Mouse (Mus musculus) frontal cortex, adult (tissue): ENCODE measurements around the gene Gm10330.
"Not testable (repeated sequence)": the region's sequence is repeated elsewhere in the genome, so short reads cannot be mapped to it uniquely, and the experiment has no call there.

Experiments
- ATAC-seq: cut with Nextera tagmentation; 2 replicates; pipeline ENCODE4 v1.9.2; 2017; ENCODE audit warnings: mild to moderate bottlenecking, moderate library complexity, mixed read lengths; ENCODE audit not compliant: low TSS enrichment

The Gm10330 gene

DNA sequence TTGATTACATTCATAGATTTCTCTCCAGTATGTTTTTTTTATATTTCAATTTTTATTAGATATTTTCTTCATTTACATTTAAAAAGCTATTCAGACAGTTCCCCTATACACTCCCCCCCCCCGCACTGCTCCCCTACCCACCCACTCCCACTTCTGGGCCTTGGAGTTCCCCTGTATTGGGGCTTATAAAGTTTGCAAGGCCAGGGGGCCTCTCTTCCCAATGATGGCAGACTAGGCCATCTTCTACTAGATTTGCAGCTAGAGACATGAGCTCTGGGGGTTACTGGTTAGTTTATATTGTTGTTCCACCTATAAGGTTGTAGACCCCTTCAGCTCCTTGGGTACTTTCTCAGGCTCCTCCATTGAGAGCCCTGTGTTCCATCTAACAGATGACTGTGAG is at the start of gene Gm10330:
Gene Gm10330, minus strand, starts transcription at position 101 of the 400 bp plus-strand sequence.
- not testable (repeated sequence) for ATAC-seq

DNA sequence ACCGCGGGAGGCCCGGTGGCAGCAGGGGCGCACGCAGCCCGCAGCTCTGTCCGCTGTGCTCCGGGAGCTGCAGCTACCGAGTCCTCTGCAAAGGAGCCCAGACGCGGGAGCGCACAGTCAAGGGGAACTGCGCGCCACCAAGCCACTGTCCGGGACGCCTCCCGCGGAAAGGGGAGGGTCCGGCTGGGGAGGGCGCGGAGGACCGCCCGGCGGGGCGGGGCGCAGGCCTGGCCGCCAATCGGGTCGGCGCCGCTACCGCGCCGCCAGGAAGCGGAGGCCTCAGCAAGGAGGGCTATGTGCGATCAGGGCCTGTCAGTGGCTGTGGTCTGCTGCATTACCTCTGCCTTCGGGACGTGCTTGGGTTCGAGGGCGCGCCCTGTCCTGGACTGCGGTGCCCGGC is 20.7 kb upstream of the Gm10330 start:
- not testable (repeated sequence) for ATAC-seq

DNA sequence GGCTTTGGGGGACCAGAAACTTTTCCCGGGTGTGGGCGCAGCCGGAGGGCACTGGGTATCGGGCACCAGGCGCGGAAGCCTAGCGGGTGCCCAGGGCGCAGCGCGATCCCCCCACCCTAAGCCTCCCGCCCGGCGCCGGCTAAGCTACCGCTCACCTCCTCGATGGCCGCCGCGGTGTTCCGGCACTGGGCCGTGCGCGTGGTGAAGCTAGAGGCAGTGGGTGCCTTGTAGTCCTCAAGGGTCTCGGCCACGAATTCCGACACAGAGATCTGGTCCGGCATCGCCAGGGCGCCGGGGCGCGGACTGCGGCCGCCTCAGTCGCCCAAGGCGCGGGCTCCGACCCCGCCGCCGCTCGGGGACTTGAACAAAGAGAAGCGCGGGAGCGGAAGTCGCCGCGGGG is 20.3 kb upstream of the Gm10330 start:
- not testable (repeated sequence) for ATAC-seq
